Mouse (Mus musculus): ENCODE measurements at regions not wholly inside any gene's neighbourhood (a gene's known extent, or its start where the extent isn't known, plus 50 kb on each side); places are given as distances from the start of the nearest gene placed in this dataset.

DNA sequence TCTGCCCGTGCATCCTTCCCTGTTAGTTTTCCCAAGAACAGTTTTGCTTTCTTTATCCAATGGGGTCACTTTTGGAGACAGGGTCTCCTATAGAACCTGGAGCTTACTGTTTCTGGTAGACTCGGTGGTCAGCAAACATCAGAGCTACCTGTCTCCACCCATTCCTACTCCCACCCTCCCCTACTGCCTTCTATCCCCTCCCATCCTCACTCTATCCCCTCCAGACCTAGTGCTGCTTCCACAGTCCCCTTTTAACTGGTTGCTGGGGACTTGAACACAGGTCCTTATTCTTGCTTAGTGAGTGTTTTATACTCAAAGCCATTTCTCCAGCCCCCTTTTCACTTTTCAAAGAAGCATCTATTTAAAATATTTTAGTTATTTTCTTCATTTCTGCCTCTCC is 189.4 kb upstream of the Fat4 start:
- in situ Hi-C loops (cut with MboI, MseI), result no loop called here

GRCm38 (mm10) chr3:38695836-38696235 is 190.9 kb upstream of the Fat4 start:
- in situ Hi-C loops (cut with MboI, MseI), result no loop called here

DNA sequence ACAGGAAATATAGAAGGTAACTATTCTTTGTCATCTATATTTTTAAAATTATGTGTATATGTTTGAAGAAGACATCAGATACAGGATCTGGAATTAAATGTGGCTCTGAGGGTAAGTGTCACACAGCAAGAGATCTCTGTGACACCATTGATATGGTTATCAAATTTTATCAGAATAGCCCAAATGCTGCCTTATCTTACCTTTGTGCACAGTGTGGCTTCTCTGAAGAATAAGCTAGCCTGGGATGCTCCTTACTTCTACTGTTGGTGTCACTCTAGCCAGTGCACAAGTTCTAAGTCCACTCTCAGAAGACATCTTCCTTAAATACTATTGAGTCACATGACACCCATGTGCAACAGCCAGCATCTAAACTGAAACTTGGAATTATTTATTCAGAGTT is 194.0 kb upstream of the Fat4 start:
- in situ Hi-C loops (cut with MboI, MseI), result no loop called here

DNA sequence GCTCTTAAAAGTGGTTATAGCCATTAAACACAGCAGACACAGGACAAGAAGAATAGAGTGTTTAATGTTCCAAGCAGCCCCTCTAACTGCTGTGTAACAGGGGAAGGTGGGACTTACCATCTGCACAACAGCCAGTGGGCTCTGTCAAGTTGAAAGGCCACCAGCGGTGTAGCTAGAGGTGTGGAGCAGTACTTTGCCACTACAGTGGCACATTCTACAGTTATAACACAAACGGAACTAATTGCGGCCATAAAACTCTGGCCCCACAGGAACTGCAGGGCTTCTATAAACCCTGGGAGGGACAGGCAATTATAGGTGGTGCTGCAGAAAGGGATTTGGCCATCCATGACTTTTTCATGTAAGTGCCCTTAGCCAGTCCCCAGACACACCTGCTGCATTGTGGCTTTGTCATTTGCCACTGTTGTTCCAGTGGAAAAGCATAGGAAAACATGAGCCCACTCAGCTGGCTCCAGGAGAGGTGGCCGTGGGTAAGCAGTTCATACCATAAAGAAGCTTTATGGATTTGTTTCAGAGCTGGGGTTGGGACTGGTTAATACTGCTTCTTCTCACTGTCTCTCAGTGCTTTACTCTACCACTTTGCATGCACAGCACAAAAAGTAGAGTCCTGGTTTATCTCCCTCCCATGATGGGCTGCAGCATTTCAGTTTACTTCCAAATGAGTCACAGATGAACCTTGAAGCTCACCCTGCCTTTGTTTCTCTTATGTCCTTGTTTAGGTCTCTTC is 199.8 kb upstream of the Ankrd50 start:
- in situ Hi-C loops (cut with MboI, MseI), result no loop called here

DNA sequence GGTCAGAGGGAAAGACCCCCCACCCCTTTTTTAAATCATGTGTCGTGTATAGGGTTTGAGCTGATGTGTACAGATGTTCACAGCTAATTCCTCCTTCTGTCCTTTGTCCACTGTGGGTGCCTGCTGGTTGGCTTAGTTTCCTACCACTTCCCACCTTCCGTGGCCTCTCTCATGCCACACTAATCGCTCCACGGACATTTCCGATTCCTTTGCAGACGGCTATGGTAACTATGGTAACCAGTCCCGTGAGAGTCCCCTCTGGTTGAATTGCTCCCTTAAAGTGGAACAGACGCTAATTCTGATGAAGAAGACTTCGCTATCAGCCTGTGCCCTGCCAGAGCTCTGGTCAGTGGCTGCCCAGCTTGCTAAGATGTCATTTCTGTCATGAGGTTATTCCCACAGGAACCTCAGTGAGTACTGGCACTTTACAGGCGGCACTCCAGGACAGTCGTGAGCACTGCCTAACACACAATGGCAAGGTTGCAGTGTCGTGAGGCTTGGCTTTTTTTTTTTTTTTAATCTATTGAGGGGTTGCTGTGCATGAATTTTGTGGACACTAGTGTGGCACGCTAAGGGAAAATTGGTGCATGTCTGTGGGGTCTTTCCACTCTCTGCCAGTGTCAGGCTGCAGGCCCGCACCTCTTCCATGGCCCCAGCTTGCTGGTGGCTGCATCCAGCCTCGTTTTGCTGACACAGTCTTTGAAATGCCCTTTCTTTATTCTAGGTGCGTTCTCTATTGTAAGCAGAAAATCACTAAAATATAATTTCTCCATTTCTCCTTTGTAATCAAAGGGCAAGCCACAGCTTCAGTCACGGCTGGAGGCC is 179.2 kb upstream of the Ankrd50 start:
- in situ Hi-C loops (cut with MboI, MseI), result no loop called here

DNA sequence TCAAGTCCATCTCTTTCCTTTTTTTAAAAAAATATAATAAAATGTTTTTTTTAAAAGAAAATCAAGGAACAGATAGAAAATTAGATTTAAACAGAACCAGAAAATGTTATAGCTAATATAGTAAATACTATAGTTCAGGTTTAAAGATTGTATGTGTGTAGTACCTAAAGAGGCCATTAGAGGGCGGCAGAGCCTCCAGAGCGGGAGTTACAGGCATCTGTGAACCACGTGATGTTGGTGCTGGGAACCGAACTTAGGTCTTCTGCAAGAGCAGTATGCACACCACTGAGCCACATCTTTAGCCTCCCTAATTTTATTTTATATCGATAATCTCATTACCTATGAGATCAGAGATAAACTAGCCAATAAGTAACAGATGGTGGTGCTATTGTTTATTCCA is 178.4 kb upstream of the Ankrd50 start:
- in situ Hi-C loops (cut with MboI, MseI), result no loop called here

DNA sequence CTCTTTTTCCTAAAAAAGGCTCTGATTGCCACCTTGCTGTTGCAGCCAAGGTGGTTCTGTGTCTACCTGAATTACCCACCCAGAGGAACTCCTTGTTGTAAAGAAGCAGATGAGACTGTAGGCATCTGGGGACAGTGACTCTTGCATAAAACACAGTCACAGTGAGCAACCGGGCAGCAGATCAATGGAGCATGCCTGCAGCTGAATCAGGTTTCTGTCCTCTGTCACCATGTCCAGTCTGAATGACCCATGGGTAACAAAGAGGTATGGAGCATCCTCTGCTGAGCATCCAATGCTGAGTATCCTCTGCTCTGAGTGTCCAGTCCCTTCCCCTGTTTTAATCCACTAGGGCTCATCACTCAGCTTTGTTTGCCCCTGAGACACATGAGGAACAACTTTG is 172.1 kb upstream of the Ankrd50 start:
- in situ Hi-C loops (cut with MboI, MseI), result no loop called here

DNA sequence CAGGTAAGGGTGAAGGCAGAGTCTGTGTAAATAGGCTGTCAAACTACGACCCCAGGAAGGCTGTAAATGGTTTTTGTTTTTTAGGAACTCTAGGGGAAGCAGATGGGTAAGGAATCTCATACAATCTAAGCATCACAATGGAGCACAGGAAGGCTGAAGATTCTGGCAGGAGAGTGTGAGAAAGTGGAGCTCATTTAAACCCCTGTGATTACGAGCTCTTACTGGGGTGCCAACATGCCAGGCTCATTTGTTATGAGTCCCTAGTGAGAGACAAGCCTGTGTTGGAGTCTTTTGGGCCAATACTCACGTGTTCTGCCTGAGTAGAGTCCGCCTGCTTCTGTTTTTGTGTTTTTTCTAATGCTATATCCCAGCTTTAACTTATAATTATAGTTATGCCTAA is 169.3 kb upstream of the Ankrd50 start:
- in situ Hi-C loops (cut with MboI, MseI), result no loop called here

GRCm38 (mm10) chr3:38652985-38653685 is 168.5 kb upstream of the Ankrd50 start:
- in situ Hi-C loops (cut with MboI, MseI), result no loop called here

DNA sequence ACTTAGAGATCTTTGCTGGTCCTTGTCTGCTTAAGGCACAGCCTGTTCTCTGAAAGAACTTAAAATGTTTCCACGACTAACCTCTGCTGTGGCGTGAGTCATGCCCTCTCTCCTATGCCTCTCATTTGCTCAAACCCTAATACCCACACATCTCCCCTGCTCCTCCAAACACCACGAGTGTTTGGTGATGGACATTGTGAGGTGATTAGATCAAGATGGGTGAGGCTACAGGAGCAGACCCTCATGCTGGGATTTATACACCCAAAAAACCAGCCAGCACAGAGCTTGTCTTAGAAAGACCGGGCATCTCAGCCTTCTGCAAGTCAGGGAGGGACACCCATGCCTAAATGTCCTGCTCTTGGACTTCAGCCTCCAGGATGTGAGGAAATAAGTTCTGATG is 165.5 kb upstream of the Ankrd50 start:
- in situ Hi-C loops (cut with MboI, MseI), result no loop called here

DNA sequence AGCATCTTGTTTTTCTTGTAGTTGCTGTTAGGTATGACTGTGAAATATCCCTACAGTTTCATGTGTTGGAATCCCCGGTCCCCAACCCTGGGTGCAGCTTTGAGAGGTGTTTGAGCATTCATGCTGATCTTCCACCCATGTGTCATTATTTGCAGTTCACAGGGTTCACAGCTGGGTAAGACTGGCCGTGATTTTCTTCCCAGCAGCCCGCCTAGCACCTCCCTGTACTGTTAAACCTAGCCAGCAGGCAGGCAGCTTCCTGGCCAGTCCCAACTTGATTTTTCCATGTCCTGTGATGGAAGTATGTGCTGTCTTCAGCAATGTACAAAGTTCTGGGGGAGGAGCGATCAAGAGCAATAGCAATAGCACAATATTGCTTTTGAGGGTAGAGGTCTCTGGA is 164.0 kb upstream of the Ankrd50 start:
- in situ Hi-C loops (cut with MboI, MseI), result no loop called here

DNA sequence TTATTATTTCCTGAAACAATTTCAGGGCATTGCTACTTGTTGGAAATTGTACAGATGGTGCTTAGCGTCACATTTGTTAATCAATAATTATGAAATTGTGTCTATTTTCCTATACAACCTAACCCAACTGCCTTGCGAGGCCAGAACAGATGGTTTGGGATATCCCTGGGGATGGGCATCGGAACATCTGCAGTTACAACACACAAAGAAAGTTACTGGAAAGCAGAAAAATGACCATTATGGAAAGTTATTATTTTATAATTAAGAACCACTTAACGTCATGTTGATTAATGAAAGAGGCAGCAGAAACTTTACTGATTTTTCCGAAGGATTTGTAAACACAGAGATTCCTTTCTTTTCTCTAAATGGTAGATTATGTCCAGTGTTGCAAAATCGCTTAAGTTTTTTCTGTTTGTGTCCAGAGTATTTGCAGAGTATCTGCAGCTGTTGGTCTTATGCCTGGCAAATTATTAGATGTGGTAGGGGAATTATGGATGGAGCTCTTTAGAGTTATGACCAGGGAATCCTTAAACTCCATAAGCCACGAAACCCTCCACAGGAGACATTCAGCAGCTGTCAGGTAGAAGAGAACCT is 163.2 kb upstream of the Ankrd50 start:
- in situ Hi-C loops (cut with MboI, MseI), result no loop called here

- in situ Hi-C loops (cut with MboI, MseI), result no loop called here
Measured at GRCm38 (mm10) chr3:38641733-38642132, 157.1 kb upstream of the Ankrd50 start.

DNA sequence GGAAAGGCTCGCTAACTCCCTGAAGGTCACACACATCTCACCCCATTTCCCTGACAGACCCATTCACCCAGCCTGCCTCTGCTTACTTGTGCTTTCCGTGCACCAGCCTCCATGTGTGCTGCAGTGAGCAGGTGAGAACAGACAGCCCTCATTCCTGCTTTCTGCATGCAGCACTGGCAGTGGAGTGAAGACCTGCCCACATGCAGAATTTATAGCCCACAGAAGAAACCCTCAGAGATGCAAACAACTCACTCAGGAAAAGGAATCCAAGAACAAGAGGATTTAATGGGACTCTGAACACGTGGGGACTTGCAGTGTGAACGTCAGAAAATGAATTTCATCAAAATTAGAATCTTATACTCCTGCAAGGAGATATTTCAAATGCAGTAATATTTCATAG is 152.2 kb upstream of the Ankrd50 start:
- in situ Hi-C loops (cut with MboI, MseI), result no loop called here

- in situ Hi-C loops (cut with MboI, MseI), result no loop called here
Measured at GRCm38 (mm10) chr3:38633347-38633746, 148.7 kb upstream of the Ankrd50 start.

DNA sequence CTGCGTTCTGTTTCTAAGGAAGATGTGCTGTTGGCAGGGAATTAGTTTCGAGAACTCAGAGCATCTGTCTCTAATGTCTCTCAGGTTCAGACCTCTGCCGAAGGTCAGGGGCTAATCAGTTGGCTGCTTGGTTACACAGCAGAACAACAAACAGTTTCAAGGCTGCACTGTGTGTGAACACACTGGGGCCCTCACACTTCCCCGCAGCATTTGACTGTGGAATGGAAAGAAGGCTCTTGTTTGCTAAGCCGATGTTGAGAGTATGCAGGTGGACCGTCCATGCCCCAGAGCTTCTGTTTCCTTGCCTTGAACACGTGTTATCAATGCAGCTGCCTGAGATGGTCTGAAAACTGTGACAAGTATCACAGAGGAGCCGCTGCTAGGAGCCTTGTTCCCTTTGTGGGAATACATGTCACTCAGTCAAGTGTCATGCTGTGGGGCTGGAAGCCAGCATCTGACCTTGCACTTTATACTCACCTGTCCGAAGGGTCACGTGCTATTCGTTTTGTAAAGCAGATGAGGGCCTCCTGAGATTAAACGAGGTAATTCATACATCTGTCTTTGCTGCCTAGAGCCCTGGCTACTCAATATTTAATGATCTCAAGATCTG is 141.0 kb upstream of the Ankrd50 start:
- in situ Hi-C loops (cut with MboI, MseI), result no loop called here

DNA sequence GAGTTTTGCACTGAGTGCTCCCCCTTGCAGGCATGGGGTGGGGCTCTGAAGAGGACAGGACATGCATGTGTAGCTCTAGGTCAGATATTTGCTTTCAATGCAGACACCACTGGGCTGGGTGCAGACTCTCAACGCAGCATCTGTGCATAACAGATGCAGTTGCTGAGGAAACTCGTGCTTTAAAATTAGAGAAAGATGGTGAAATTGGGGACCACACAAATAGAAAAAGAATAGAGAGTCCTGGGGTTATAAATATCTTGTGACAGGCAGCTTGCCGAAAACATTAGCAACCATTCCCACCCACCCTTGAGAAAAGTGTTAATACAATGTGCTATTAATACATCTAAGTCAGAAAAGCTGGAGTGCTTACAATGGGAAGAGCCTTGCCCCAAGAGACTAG is 133.3 kb upstream of the Ankrd50 start:
- in situ Hi-C loops (cut with MboI, MseI), result loop anchor here (10.0 kb wide), 1 partner anchor 383 kb away; no protein-coding TSS in a partner anchor

- in situ Hi-C loops (cut with MboI, MseI), result loop anchor here (10.0 kb wide), 1 partner anchor 382 kb away; no protein-coding TSS in a partner anchor
Measured at GRCm38 (mm10) chr3:38617217-38617616, 132.6 kb upstream of the Ankrd50 start.

DNA sequence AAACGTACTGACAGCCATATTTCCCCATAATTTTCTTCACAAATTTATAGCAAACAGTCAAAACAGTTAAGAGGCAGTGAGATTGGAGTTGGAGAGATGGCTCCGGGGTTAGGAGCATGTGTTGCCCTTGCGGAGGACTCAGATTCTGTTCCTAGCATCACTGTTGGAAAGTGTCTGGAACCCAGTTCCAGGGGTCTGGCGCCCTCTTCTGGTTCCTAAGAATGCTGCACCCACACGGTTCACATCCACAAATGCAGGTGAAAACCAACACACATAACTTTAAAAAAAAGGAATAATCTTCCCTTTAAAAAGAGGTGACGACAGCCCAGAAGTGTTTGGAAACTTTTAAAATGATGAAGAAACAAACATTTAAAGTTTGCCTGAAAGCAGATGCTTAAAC is 129.1 kb upstream of the Ankrd50 start:
- in situ Hi-C loops (cut with MboI, MseI), result loop anchor here (10.0 kb wide), 1 partner anchor 379 kb away; no protein-coding TSS in a partner anchor

- in situ Hi-C loops (cut with MboI, MseI), result no loop called here
Measured at GRCm38 (mm10) chr3:38591531-38591930, 106.9 kb upstream of the Ankrd50 start.

DNA sequence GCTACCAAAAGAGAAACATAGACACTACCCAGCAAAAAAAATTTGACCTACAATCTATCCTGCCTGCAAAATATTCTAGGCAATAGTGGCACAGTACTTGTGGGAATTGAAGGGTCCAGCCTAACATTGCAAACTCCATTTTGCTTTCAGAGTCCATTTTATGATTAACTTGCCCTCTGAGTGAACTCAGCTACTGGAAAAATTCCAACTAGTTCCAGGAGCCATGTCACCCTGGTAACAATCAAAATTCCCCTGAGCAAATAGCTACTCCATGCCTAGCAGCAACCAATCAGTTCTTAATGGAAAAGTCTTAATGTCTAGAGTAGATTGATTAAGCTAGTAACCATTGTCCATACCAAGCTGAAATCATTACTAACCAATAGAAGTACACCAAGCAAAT is 104.3 kb upstream of the Ankrd50 start:
- in situ Hi-C loops (cut with MboI, MseI), result no loop called here

DNA sequence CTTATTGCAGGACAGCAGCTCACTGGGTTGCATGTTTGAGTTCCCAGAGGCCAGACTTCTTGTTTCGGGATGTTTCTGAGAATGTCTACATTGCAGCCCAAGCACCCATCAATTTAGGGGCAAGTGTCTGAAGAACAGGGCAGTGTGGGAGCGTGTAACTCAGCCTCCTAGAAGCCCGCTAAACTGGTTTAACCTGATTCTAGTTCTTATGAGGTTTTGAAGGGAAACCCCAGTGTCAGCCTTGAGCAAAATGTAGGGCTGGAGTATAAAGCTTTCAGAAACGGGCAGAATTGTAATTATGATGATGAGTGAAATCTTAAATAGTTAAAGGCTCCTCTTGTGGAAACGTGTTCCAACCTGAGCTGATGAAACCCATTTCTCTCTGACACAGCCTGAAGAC is 100.9 kb upstream of the Ankrd50 start:
- in situ Hi-C loops (cut with MboI, MseI), result no loop called here

Measured in T-helper 2 cell (primary cell).